Mouse (Mus musculus): Measurements from ENCODE around the gene Mob4. TPM values are rescaled to one million over a fixed set of nuclear protein-coding genes. Genes with fewer than 3 reads are reported as not detected.

Gene Mob4
- polyA plus RNA-seq, 1 experiment = 39.8 TPM

DNA sequence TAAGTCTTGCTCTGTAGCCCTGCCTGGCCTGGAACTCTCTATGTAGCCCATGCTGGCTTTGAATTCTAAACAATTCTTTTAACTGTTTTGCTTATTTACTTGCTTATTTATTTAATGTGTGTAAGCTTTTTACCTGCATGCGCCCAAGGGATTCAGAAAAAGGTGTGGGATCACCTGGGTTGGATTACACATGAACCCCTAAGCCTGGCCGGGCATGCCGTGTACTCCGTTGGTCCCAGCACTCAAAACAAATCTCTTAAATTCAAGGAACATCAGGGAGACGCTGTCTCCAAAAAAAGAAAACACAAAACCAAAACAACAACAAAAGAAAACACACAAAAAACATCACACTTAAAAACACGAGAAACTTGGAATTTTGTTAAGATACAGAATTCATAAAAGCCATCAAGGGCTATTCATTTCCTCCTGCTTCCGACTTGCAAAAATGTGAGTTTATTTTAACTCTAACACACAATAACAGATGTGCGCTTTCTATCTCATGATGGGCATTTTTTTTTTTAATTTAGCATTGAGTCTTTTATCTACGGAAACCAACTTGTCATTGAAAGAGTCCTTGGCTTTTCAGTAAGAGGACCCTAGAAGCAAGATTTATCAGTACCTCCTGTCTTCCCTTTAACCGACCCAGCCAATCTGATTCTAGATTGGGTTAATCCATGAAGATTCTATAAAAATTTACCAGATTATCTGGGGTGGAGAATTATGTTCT lies 678 bp upstream of the Mob4 start:
- Histone ChIP-seq H3K4me1 (ENCODE audit: control insufficient read depth, insufficient read depth, low read length) (peaks cover 3% of the 10 kb centered on the region), H3K4me3 (ENCODE audit: insufficient read depth, low read length) (peak overlapping the region; percentile 76), H3K27ac (ENCODE audit: insufficient read depth, low read length) (peak overlapping the region; percentile 88)
- no peak for TF ChIP-seq CTCF (IDR thresholded peaks at IDR 0.05; ENCODE audit: extremely low read depth, insufficient read depth, low read length)
- TF ChIP-seq POLR2A (IDR thresholded peaks at IDR 0.05; ENCODE audit: extremely low read depth, insufficient read depth, low read length) = no peak

DNA sequence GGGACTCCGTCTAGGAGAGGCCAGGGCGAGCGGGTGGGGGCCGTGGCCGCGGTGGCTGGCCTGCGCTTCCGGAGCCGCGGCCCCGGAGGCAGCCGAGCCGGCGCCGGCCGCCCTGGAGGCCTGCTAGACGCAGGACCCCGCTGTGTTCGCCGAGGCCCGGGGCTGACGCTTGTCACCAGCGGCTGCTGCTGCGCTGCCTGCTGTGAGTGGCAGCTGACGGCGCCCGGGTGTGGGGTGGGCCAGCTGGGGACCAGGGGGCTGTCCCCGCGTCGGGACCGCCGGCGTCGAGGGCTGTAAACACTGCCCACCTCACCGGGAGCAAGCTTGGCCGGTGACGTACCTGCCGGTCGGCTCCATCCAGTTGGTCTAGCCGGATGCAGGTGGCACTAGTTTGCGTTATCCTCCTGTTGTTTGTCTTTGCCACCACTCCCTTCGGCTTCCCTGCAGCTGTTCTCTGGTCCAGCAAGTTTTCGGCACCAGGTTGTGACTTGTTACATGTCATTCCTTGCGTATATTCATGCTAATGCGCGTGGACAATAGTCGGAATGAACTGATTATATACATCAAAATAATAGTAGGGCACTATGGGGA lies 488 bp downstream of the Mob4 start:
- peaks cover 3% of the 10 kb centered on the region for H3K4me1 ChIP-seq (ENCODE audit: control insufficient read depth, insufficient read depth, low read length)
- peak overlapping the region; percentile 76 for H3K4me3 ChIP-seq (ENCODE audit: insufficient read depth, low read length)
- peak overlapping the region; percentile 91 for H3K27ac ChIP-seq (ENCODE audit: insufficient read depth, low read length)
- TF ChIP-seq POLR2A (IDR thresholded peaks at IDR 0.05; ENCODE audit: extremely low read depth, insufficient read depth, low read length) = no peak
- no peak for TF ChIP-seq CTCF (IDR thresholded peaks at IDR 0.05; ENCODE audit: extremely low read depth, insufficient read depth, low read length)

DNA sequence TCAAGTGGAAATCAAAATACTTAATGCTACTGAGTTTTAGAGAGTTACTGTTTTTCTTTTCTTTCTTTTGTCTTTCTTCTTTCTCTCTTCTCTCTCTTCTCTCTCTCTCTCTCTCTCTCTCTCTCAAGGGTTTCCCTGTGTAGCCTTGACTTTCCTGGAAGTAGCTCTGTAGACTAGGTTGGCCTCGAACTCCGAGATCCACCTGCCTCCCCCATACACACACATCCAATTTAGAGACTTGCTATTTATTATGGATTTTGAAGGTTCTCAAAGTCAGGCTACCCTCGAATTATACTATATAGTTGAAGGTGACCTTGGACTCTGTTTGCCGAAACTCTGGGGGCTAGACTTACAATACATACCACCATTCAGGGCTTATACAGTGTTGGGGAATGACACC lies 1.3 kb downstream of the Mob4 start:
- Histone ChIP-seq H3K4me1 (ENCODE audit: control insufficient read depth, insufficient read depth, low read length) (peaks cover 3% of the 10 kb centered on the region), H3K27ac (ENCODE audit: insufficient read depth, low read length) (no peak overlapping the region), H3K4me3 (ENCODE audit: insufficient read depth, low read length) (peak overlapping the region; percentile 76; the same call in 1 of the 2 replicates)
- TF ChIP-seq CTCF (IDR thresholded peaks at IDR 0.05; ENCODE audit: extremely low read depth, insufficient read depth, low read length) (no peak), POLR2A (IDR thresholded peaks at IDR 0.05; ENCODE audit: extremely low read depth, insufficient read depth, low read length) (no peak)

GRCm38 (mm10) chr1:55133173-55133572 lies 2.1 kb downstream of the Mob4 start:
- TF ChIP-seq POLR2A (IDR thresholded peaks at IDR 0.05; ENCODE audit: extremely low read depth, insufficient read depth, low read length) (no peak), CTCF (IDR thresholded peaks at IDR 0.05; ENCODE audit: extremely low read depth, insufficient read depth, low read length) (no peak)
- H3K4me1 ChIP-seq (ENCODE audit: control insufficient read depth, insufficient read depth, low read length) = peaks cover 3% of the 10 kb centered on the region
- no peak overlapping the region for H3K27ac ChIP-seq (ENCODE audit: insufficient read depth, low read length)
- H3K4me3 ChIP-seq (ENCODE audit: insufficient read depth, low read length) = no peak overlapping the region

DNA sequence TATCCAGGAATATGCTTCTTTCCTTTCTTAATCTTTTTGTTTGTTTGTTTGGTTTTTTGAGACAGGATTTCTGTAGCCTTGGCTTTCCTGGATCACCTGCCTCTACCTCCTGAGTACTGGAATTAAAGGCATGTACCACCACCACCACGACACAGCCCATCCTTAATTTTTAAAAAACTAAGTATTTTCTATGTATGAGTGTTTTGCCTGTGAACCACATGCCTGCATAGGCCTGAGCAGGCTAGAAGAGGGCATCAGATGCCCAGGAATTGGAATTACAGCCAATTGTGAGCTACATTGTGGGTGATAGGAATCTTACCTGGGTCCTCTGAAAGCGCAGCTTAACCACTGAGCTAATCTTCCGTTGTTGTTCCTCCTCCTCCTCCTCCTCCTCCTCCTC lies 3.3 kb downstream of the Mob4 start:
- Histone ChIP-seq H3K27ac (ENCODE audit: insufficient read depth, low read length) (no peak overlapping the region), H3K4me3 (ENCODE audit: insufficient read depth, low read length) (no peak overlapping the region), H3K4me1 (ENCODE audit: control insufficient read depth, insufficient read depth, low read length) (peaks cover 3% of the 10 kb centered on the region)
- TF ChIP-seq CTCF (IDR thresholded peaks at IDR 0.05; ENCODE audit: extremely low read depth, insufficient read depth, low read length) = no peak
- TF ChIP-seq POLR2A (IDR thresholded peaks at IDR 0.05; ENCODE audit: extremely low read depth, insufficient read depth, low read length) = no peak

DNA sequence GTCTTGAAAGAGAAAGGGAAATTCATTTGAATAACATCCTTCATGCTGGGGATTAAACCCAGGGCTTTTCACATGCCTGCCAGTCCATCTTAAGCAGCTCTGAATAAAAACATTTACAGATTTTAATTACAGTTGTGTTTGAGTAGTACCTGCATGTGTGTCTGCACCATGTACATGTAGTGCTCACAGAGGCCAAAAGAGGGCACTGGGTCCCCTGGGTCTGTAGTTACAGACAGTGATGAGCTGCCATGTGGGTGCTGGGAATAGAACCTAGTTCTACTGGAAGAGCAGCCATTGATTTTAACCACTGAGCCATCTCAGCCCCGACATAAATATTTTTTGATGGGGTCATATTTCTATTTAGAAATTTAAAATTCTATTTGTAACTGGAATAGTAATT lies 4.8 kb downstream of the Mob4 start:
- H3K27ac ChIP-seq (ENCODE audit: insufficient read depth, low read length) = no peak overlapping the region
- H3K4me3 ChIP-seq (ENCODE audit: insufficient read depth, low read length) = no peak overlapping the region
- TF ChIP-seq POLR2A (IDR thresholded peaks at IDR 0.05; ENCODE audit: extremely low read depth, insufficient read depth, low read length) = no peak

DNA sequence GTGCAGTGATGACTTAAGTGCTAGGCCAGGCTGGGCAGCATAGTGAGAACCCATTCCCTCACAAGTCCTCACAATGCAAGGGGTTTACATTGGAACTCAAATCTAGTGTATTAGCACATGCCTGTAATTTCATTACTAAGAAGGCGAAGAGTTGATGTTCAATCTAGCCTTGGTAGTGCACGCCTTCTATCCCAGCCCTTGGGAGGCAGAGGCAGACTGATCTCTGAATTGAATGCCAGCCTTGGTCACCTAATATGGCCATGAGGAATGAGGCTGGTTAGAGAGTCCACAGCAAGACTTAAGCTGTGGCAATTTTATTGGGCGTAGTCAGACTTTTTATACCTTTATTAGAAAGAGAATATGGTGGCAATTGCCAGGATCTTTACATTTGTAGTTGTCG lies 13.3 kb downstream of the Mob4 start:
- no peak for TF ChIP-seq CTCF (IDR thresholded peaks at IDR 0.05; ENCODE audit: extremely low read depth, insufficient read depth, low read length)
- no peak for TF ChIP-seq POLR2A (IDR thresholded peaks at IDR 0.05; ENCODE audit: extremely low read depth, insufficient read depth, low read length)
- Histone ChIP-seq H3K4me3 (ENCODE audit: insufficient read depth, low read length) (no peak overlapping the region), H3K27ac (ENCODE audit: insufficient read depth, low read length) (no peak overlapping the region), H3K4me1 (ENCODE audit: control insufficient read depth, insufficient read depth, low read length) (no peaks in the 10 kb centered on the region; the same call in 1 of the 2 replicates)

More for the DNA sequence above, 4.8 kb downstream of the Mob4 start:
- H3K4me1 ChIP-seq (ENCODE audit: control insufficient read depth, insufficient read depth, low read length) = peaks cover 3% of the 10 kb centered on the region

GRCm38 (mm10) chr1:55145556-55145955 lies 14.5 kb downstream of the Mob4 start:
- TF ChIP-seq CTCF (IDR thresholded peaks at IDR 0.05; ENCODE audit: extremely low read depth, insufficient read depth, low read length) (no peak), POLR2A (IDR thresholded peaks at IDR 0.05; ENCODE audit: extremely low read depth, insufficient read depth, low read length) (no peak)
- Histone ChIP-seq H3K4me3 (ENCODE audit: insufficient read depth, low read length) (no peak overlapping the region), H3K4me1 (ENCODE audit: control insufficient read depth, insufficient read depth, low read length) (no peaks in the 10 kb centered on the region; the same call in 1 of the 2 replicates), H3K27ac (ENCODE audit: insufficient read depth, low read length) (no peak overlapping the region)

GRCm38 (mm10) chr1:55157329-55157728 lies 26.3 kb downstream of the Mob4 start:
- TF ChIP-seq CTCF (IDR thresholded peaks at IDR 0.05; ENCODE audit: extremely low read depth, insufficient read depth, low read length) (no peak), POLR2A (IDR thresholded peaks at IDR 0.05; ENCODE audit: extremely low read depth, insufficient read depth, low read length) (no peak)
- peaks cover 10% of the 10 kb centered on the region; the same call in 1 of the 2 replicates for H3K4me1 ChIP-seq (ENCODE audit: control insufficient read depth, insufficient read depth, low read length)
- no peak overlapping the region for H3K27ac ChIP-seq (ENCODE audit: insufficient read depth, low read length)

GRCm38 (mm10) chr1:55158211-55158610 lies 27.2 kb downstream of the Mob4 start:
- Histone ChIP-seq H3K27ac (ENCODE audit: insufficient read depth, low read length) (peak overlapping the region; percentile 82; the same call in 1 of the 2 replicates), H3K4me3 (ENCODE audit: insufficient read depth, low read length) (no peak overlapping the region), H3K4me1 (ENCODE audit: control insufficient read depth, insufficient read depth, low read length) (peaks cover 10% of the 10 kb centered on the region; the same call in 1 of the 2 replicates)
- no peak for TF ChIP-seq CTCF (IDR thresholded peaks at IDR 0.05; ENCODE audit: extremely low read depth, insufficient read depth, low read length)
- TF ChIP-seq POLR2A (IDR thresholded peaks at IDR 0.05; ENCODE audit: extremely low read depth, insufficient read depth, low read length) = no peak

More at GRCm38 (mm10) chr1:55157329-55157728, 26.3 kb downstream of the Mob4 start:
- H3K4me3 ChIP-seq (ENCODE audit: insufficient read depth, low read length) = no peak overlapping the region

All from cortical plate, adult 2 months (tissue).